Mouse (Mus musculus) neural tube, embryonic 15.5 days (tissue): ENCODE measurements around the gene Nars2. TPM values are rescaled to one million over a fixed set of nuclear protein-coding genes. Genes with fewer than 3 reads are reported as not detected.

Experiments used
- ATAC-seq: fragments of 200-750 bp; cut with Nextera tagmentation; 2 replicates; pipeline ENCODE4 v1.8.0; 2017; ENCODE audit warnings: mild to moderate bottlenecking, moderate TSS enrichment, moderate library complexity; ENCODE audit not compliant: low FRiP score
- H3K27ac ChIP-seq: fragments of 300-500 bp; sonication (generic); replicated peaks from 2 replicates; pipeline ENCODE4 v1.5.1; 2015; ENCODE audit warnings: mild to moderate bottlenecking, inconsistent platforms
- H3K27me3 ChIP-seq: fragments of 300-500 bp; sonication (generic); replicated peaks from 2 replicates; pipeline ENCODE4 v1.6.1; 2015; ENCODE audit warnings: inconsistent platforms
- H3K36me3 ChIP-seq: fragments of 300-500 bp; sonication (generic); 2 replicates; pipeline ENCODE4 v1.6.1; 2015; ENCODE audit warnings: inconsistent platforms
- H3K4me1 ChIP-seq: fragments of 300-500 bp; sonication (generic); 2 replicates; pipeline ENCODE4 v1.6.1; 2015; ENCODE audit warnings: inconsistent platforms
- H3K4me2 ChIP-seq: fragments of 300-500 bp; sonication (generic); 2 replicates; pipeline ENCODE4 v1.6.1; 2015; ENCODE audit warnings: inconsistent platforms, mild to moderate bottlenecking, moderate library complexity
- H3K4me3 ChIP-seq: fragments of 300-500 bp; sonication (generic); replicated peaks from 2 replicates; pipeline ENCODE4 v1.5.1; 2015; ENCODE audit warnings: mild to moderate bottlenecking, inconsistent platforms
- H3K9ac ChIP-seq: fragments of 300-500 bp; sonication (generic); replicated peaks from 2 replicates; pipeline ENCODE4 v1.6.1; 2015; ENCODE audit warnings: mild to moderate bottlenecking, inconsistent platforms
- H3K9me3 ChIP-seq: fragments of 300-500 bp; sonication (generic); replicated peaks from 2 replicates; pipeline ENCODE4 v1.6.1; 2016; ENCODE audit warnings: inconsistent platforms
- WGBS: fragments of 180-500 bp; shearing (Covaris S2); methylation state at CpG from one replicate; pipeline ENCODE4 v1.1.7; 2015; ENCODE audit warnings: mixed read lengths; 5-methylcytosine and 5-hydroxymethylcytosine counted together
- polyA plus RNA-seq: library from polyadenylated mRNA; unstranded; fragments of >200 nt; fragmentation: Nextera tagmentation; extraction: Ambion mirVana; gene quantifications from 2 replicates; pipeline ENCODE4 v1.2.1, GENCODE M21; 2015

Nars2 gene
- polyA plus RNA-seq, 1 experiment from 2014 or later, result 18.7 TPM

- Histone ChIP-seq H3K9me3 (no peaks in the 10 kb centered on the region), H3K4me3 (no peak overlapping the region), H3K4me1 (no peaks in the 10 kb centered on the region), H3K27ac (no peak overlapping the region), H3K9ac (no peak overlapping the region), H3K27me3 (no peaks in the 10 kb centered on the region), H3K36me3 (no peaks in the 10 kb centered on the region), H3K4me2 (no peak overlapping the region)
- ATAC-seq, result no peak
- WGBS, result 69% methylated on average over 8 of the region's 8 CpGs
Observed at GRCm38 (mm10) chr7:96972138-96972904, 21.0 kb downstream of the Nars2 start.

- H3K27ac ChIP-seq, result no peak overlapping the region
- H3K4me1 ChIP-seq, result no peaks in the 10 kb centered on the region
- no peaks in the 10 kb centered on the region for H3K27me3 ChIP-seq
- H3K9ac ChIP-seq, result no peak overlapping the region
- H3K36me3 ChIP-seq, result no peaks in the 10 kb centered on the region
- 66% methylated on average over 5 of the region's 5 CpGs for WGBS
- no peak overlapping the region for H3K4me3 ChIP-seq
- no peak overlapping the region for H3K4me2 ChIP-seq
- no peak for ATAC-seq
- no peaks in the 10 kb centered on the region for H3K9me3 ChIP-seq
Observed at GRCm38 (mm10) chr7:96975914-96976313, 24.6 kb downstream of the Nars2 start.

DNA sequence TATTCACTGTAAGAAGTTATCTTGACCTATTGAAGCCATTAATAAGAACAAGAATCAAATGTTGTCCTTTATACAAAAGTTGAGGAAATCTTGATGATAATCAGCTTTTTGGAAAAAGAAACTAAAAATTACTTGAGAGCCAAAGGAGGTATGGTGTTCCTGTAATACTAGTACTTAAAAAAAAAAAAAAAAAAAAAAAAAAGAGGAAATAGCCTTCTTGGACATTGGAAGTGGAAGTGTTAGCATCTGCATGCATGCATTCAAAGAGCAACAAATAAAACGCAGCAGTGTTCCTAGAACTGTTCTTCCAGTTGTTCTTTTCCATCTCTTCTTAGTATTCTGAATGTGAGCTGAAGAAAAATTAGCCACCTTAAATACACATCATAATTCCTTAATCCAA, 25.9 kb downstream of the Nars2 start:
- Histone ChIP-seq H3K36me3 (no peaks in the 10 kb centered on the region), H3K27me3 (no peaks in the 10 kb centered on the region), H3K27ac (no peak overlapping the region), H3K9ac (no peak overlapping the region), H3K4me2 (no peak overlapping the region), H3K9me3 (no peaks in the 10 kb centered on the region), H3K4me1 (no peaks in the 10 kb centered on the region), H3K4me3 (no peak overlapping the region)
- WGBS, result 93% methylated on average over 1 of the region's 1 CpGs
- no peak for ATAC-seq

DNA sequence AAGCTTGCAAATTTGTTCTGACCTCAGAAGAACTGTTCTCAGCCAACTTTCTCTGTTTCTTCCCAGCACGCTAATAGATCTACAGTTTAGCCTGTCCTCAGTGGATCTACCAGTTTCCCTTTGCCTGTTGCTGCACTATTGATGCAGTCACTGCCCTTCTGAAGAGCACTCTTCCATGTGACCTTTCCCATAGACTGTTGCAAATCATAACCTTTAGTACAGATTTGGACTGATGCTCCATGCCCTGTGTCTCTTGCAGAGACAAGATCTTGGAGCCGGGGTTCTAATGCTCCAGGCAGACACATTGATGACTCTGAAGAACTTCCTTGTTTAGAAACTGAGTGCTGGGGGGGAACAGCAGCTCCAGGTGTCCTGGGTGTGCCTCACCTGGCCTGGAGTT, 30.1 kb downstream of the Nars2 start:
- Histone ChIP-seq H3K4me1 (peaks cover 11% of the 10 kb centered on the region), H3K36me3 (no peaks in the 10 kb centered on the region), H3K9me3 (no peaks in the 10 kb centered on the region), H3K27me3 (no peaks in the 10 kb centered on the region), H3K4me3 (no peak overlapping the region), H3K4me2 (no peak overlapping the region), H3K9ac (no peak overlapping the region), H3K27ac (no peak overlapping the region)
- 100% methylated on average over 2 of the region's 2 CpGs for WGBS
- ATAC-seq, result no peak

GRCm38 (mm10) chr7:96983660-96984347, 32.5 kb downstream of the Nars2 start:
- Histone ChIP-seq H3K36me3 (no peaks in the 10 kb centered on the region), H3K4me2 (no peak overlapping the region), H3K9me3 (no peaks in the 10 kb centered on the region), H3K27ac (peak overlapping the region; percentile 46; the same call in 1 of the 2 replicates), H3K27me3 (no peaks in the 10 kb centered on the region), H3K4me1 (peaks cover 23% of the 10 kb centered on the region), H3K9ac (no peak overlapping the region), H3K4me3 (no peak overlapping the region)
- ATAC-seq, result peak; percentile 71
- 22% methylated on average over 7 of the region's 7 CpGs for WGBS

DNA sequence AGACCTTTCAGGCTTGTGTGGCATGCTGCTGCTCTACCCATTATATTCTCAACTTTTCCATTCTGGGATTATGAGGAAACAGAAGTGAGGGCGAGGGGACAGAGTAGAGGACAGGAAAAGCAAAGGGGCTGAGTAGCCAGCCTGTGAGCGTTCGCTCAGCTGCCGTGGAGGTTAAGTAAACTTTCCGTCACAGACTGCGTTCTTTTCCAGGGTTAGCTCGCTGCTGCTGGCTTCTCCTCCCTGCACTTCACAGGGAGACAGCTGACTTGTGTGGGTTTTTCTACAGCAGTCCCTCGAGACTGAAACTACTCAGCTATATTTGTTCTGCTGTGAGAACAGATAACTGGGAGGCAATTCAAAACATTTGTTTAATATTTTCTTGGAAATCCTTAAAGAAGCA, 34.5 kb downstream of the Nars2 start:
- H3K9ac ChIP-seq, result no peak overlapping the region
- H3K4me3 ChIP-seq, result no peak overlapping the region
- H3K36me3 ChIP-seq, result no peaks in the 10 kb centered on the region
- H3K4me2 ChIP-seq, result peak overlapping the region; percentile 24; the same call in 1 of the 2 replicates
- no peak for ATAC-seq
- 34% methylated on average over 8 of the region's 8 CpGs for WGBS
- H3K9me3 ChIP-seq, result no peaks in the 10 kb centered on the region
- H3K27ac ChIP-seq, result no peak overlapping the region
- no peaks in the 10 kb centered on the region for H3K27me3 ChIP-seq
- peaks cover 23% of the 10 kb centered on the region for H3K4me1 ChIP-seq

- H3K4me2 ChIP-seq, result no peak overlapping the region; the same call in 1 of the 2 replicates
- peak; percentile 60; the same call in 1 of the 2 replicates for ATAC-seq
- WGBS, result 36% methylated on average over 9 of the region's 9 CpGs
- no peak overlapping the region for H3K4me3 ChIP-seq
- no peak overlapping the region for H3K9ac ChIP-seq
- no peak overlapping the region for H3K27ac ChIP-seq
- H3K9me3 ChIP-seq, result no peaks in the 10 kb centered on the region
- H3K4me1 ChIP-seq, result peaks cover 23% of the 10 kb centered on the region
- no peaks in the 10 kb centered on the region for H3K36me3 ChIP-seq
- H3K27me3 ChIP-seq, result no peaks in the 10 kb centered on the region
Observed at GRCm38 (mm10) chr7:96986795-96987445, 35.6 kb downstream of the Nars2 start.

DNA sequence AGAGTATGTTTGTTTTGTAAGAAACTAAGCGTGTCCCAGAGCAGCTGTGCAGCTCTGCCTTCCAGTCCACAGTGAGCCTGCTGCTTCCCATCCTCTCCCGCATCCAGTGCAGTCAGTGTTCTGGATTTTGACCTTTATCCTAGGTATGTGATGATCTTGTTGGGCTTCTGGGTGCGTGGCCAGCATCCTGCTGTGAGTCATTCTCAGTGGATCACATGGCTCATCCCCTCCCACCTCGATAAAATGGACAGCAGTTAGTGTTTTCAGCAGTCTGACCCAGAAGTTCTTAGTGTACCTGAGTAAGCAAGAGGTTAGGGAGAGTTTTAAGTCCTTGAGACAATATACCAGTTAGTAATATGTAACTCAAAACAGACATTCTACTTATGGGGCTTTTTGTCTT, 36.4 kb downstream of the Nars2 start:
- no peaks in the 10 kb centered on the region for H3K36me3 ChIP-seq
- H3K4me2 ChIP-seq, result no peak overlapping the region
- no peak overlapping the region for H3K27ac ChIP-seq
- H3K9ac ChIP-seq, result no peak overlapping the region
- no peak for ATAC-seq
- 71% methylated on average over 4 of the region's 4 CpGs for WGBS
- H3K4me3 ChIP-seq, result no peak overlapping the region
- H3K27me3 ChIP-seq, result no peaks in the 10 kb centered on the region
- H3K9me3 ChIP-seq, result no peaks in the 10 kb centered on the region
- peaks cover 23% of the 10 kb centered on the region for H3K4me1 ChIP-seq

- Histone ChIP-seq H3K27me3 (no peaks in the 10 kb centered on the region), H3K27ac (no peak overlapping the region), H3K4me3 (no peak overlapping the region), H3K9ac (no peak overlapping the region), H3K36me3 (no peaks in the 10 kb centered on the region), H3K4me2 (no peak overlapping the region), H3K4me1 (no peaks in the 10 kb centered on the region), H3K9me3 (0 out of 2 replicates have a peak, but pooled peaks cover 3% of the 10 kb centered on the region)
- 73% methylated on average over 3 of the region's 3 CpGs for WGBS
- ATAC-seq, result no peak
Observed at GRCm38 (mm10) chr7:97012956-97013355, 61.7 kb downstream of the Nars2 start.

DNA sequence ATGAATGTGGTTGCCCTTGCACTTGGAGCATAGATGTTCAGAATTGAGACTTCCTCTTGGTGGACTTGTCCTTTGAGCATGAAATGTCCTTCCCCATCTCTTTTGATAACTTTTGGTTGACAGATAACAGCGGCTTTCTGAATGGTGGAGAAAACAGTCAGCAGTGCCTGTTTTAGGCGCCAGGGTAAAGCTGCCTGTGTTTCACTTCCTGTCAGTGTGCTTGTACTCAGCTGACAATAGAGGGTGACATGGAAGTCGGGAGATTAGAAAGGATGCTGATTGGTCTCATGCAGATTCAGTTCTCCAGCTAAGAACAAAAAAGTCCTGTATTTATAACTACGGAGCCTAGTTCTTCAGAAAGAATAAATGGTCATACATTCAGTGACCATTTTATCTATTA, 66.7 kb downstream of the Nars2 start:
- no peak for ATAC-seq
- H3K27ac ChIP-seq, result no peak overlapping the region
- 76% methylated on average over 4 of the region's 4 CpGs for WGBS
- no peak overlapping the region for H3K4me3 ChIP-seq
- 0 out of 2 replicates have a peak, but pooled peaks cover 3% of the 10 kb centered on the region for H3K9me3 ChIP-seq
- no peaks in the 10 kb centered on the region for H3K36me3 ChIP-seq
- H3K27me3 ChIP-seq, result no peaks in the 10 kb centered on the region
- H3K4me2 ChIP-seq, result no peak overlapping the region
- no peak overlapping the region for H3K9ac ChIP-seq
- no peaks in the 10 kb centered on the region for H3K4me1 ChIP-seq

DNA sequence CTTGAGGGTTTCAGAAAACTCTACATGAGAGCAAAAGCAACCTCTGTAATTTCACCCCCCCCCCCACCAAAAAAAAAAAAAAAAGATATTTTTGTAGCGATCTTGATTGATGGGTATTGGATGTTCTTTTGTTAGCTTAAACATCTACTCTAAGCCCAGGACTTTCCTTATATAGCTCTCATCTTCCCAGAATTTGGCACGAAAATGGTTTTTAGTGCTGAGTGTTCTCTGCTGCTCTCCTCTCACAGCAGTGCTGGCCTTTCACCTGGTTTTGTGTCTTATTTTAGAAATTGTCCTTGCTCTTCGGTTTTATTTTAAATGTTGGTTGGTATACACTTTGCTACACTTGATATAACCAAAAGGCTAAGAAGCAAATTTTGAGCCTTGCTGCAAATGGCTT, 67.1 kb downstream of the Nars2 start:
- Histone ChIP-seq H3K9me3 (0 out of 2 replicates have a peak, but pooled peaks cover 3% of the 10 kb centered on the region), H3K27ac (no peak overlapping the region), H3K4me3 (no peak overlapping the region), H3K4me2 (no peak overlapping the region), H3K4me1 (no peaks in the 10 kb centered on the region), H3K27me3 (no peaks in the 10 kb centered on the region), H3K36me3 (no peaks in the 10 kb centered on the region), H3K9ac (no peak overlapping the region)
- ATAC-seq, result no peak
- WGBS, result 89% methylated on average over 3 of the region's 3 CpGs
